Mouse (Mus musculus) midbrain, embryonic 11.5 days (tissue): Measurements from ENCODE around the gene Btbd2. TPM values are rescaled to one million over a fixed set of nuclear protein-coding genes. Genes with fewer than 3 reads are reported as not detected.

Source experiments
- ATAC-seq: fragments of 200-750 bp; cut with Nextera tagmentation; 2 replicates; pipeline ENCODE4 v1.8.0; 2017; ENCODE audit warnings: moderate TSS enrichment, moderate library complexity; ENCODE audit not compliant: low FRiP score
- DNase-seq: peaks from one replicate; pipeline ENCODE4 v3.0.0; 2015; ENCODE audit warnings: low spot score; ENCODE audit errors: missing footprints
- H3K27ac ChIP-seq: fragments of 300-500 bp; sonication (generic); 2 replicates; pipeline ENCODE4 v1.5.1; 2014; ENCODE audit warnings: low read depth, low read length
- H3K27me3 ChIP-seq: fragments of 300-500 bp; sonication (generic); 2 replicates; pipeline ENCODE4 v1.6.1; 2014; ENCODE audit warnings: mild to moderate bottlenecking, low read length, moderate library complexity, mixed read lengths; ENCODE audit not compliant: control insufficient read depth, insufficient read depth
- H3K36me3 ChIP-seq: fragments of 300-500 bp; sonication (generic); 2 replicates; pipeline ENCODE4 v1.6.1; 2014; ENCODE audit warnings: mild to moderate bottlenecking, low read length, moderate library complexity, mixed read lengths; ENCODE audit not compliant: control insufficient read depth, insufficient read depth
- H3K4me1 ChIP-seq: fragments of 300-500 bp; sonication (generic); 2 replicates; pipeline ENCODE4 v1.6.1; 2014; ENCODE audit warnings: low read length; ENCODE audit not compliant: control insufficient read depth, insufficient read depth
- H3K4me2 ChIP-seq: fragments of 300-500 bp; sonication (generic); 2 replicates; pipeline ENCODE4 v1.6.1; 2014; ENCODE audit warnings: mild to moderate bottlenecking, moderate library complexity
- H3K4me3 ChIP-seq: fragments of 300-500 bp; sonication (generic); 2 replicates; pipeline ENCODE4 v1.5.1; 2014; ENCODE audit warnings: low read depth, low read length
- H3K9ac ChIP-seq: fragments of 300-500 bp; sonication (generic); 2 replicates; pipeline ENCODE4 v1.6.1; 2014; ENCODE audit warnings: low read length
- H3K9me3 ChIP-seq: fragments of 300-500 bp; sonication (generic); 2 replicates; pipeline ENCODE4 v1.6.1; 2016; ENCODE audit warnings: low read length; ENCODE audit not compliant: control insufficient read depth
- WGBS: fragments of 180-500 bp; shearing (Covaris S2); extraction: QIAGEN DNeasy Blood & Tissue Kit; methylation state at CpG from one replicate; pipeline ENCODE4 v1.1.7; 2014; 5-methylcytosine and 5-hydroxymethylcytosine counted together
- polyA plus RNA-seq: library from polyadenylated mRNA; unstranded; fragments of >200 nt; fragmentation: Nextera tagmentation; extraction: Ambion mirVana; gene quantifications from 2 replicates; pipeline ENCODE4 v1.2.1, GENCODE M21; 2014

The Btbd2 gene
- polyA plus RNA-seq, 1 experiment from 2014 or later, result 51.7 TPM

DNA sequence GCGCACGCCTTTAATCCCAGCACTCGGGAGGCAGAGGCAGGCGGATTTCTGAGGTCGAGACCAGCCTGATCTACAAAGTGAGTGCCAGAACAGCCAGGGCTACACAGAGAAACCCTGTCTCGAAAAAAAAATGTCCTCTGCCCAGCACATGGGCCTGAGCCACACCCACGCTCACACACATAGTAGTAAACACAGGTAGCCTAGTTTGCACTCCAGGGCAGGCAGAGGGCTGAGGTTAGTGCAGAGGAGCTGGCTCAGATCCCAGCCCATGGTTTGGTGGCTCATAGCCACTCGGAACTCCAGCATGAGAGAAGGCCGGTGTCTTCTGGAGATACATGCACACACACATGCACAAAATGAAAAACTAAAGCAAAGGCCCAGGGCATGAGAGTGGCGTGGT lies 9.9 kb downstream of the Btbd2 start:
- Histone ChIP-seq H3K4me1 (no peaks in the 10 kb centered on the region), H3K9ac (no peak overlapping the region), H3K27me3 (no peaks in the 10 kb centered on the region), H3K36me3 (peaks cover 19% of the 10 kb centered on the region), H3K27ac (no peak overlapping the region), H3K4me3 (no peak overlapping the region), H3K4me2 (no peak overlapping the region), H3K9me3 (no peaks in the 10 kb centered on the region)
- 94% methylated on average over 10 of the region's 10 CpGs for WGBS
- ATAC-seq (no peak), DNase-seq (no peak)

DNA sequence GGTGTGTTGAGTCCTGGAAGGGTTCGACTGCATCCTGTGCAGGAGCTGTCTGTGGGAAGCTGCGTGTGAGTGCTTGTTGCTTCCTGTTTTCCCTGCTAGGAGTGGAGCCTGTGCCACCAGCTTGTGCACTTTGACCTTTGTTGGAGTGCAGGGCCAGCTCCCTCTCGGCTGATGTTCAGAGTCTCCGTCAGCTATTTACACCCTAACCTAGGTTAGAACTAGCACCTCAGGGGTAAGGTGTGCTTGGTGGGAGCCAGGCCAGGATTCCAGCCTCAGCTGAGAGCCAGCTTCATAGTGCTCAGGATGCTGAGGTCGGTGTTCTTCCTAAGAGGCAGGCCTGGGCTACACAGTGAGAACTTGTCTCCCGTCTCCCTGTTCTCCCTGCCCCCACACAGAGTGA lies 21.5 kb downstream of the Btbd2 start:
- Histone ChIP-seq H3K27me3 (no peaks in the 10 kb centered on the region), H3K36me3 (peaks cover 33% of the 10 kb centered on the region), H3K4me3 (no peak overlapping the region), H3K9me3 (no peaks in the 10 kb centered on the region), H3K27ac (no peak overlapping the region), H3K9ac (no peak overlapping the region), H3K4me1 (no peaks in the 10 kb centered on the region), H3K4me2 (no peak overlapping the region)
- DNase-seq (no peak), ATAC-seq (no peak)
- 87% methylated on average over 6 of the region's 6 CpGs for WGBS

DNA sequence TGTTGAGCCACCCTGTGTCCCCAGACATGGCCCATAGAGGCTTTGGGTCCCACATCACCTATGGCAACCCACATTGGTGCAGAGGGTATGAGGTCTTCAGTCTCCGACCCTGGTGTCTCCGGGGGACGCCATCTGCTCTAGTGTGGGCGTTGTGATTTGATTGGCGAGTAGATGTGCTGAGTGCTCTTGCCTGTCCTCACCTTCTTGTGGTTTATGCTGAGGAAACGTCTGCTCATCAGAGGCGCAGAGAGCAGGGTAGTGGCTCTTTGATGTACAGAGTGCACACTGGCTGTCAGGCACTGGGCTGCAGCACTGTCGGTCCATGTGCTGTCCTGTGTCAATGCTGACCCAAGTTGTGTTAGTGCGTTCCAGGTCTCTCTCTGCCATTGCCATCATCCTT lies 27.9 kb downstream of the Btbd2 start:
- H3K4me3 ChIP-seq, result no peak overlapping the region
- ATAC-seq (no peak), DNase-seq (no peak)
- H3K9ac ChIP-seq, result no peak overlapping the region
- WGBS, result 83% methylated on average over 9 of the region's 9 CpGs
- H3K27ac ChIP-seq, result no peak overlapping the region
- H3K27me3 ChIP-seq, result no peaks in the 10 kb centered on the region
- H3K9me3 ChIP-seq, result no peaks in the 10 kb centered on the region
- H3K36me3 ChIP-seq, result no peaks in the 10 kb centered on the region; the same call in 1 of the 2 replicates
- no peak overlapping the region for H3K4me2 ChIP-seq
- H3K4me1 ChIP-seq, result peaks cover 11% of the 10 kb centered on the region

DNA sequence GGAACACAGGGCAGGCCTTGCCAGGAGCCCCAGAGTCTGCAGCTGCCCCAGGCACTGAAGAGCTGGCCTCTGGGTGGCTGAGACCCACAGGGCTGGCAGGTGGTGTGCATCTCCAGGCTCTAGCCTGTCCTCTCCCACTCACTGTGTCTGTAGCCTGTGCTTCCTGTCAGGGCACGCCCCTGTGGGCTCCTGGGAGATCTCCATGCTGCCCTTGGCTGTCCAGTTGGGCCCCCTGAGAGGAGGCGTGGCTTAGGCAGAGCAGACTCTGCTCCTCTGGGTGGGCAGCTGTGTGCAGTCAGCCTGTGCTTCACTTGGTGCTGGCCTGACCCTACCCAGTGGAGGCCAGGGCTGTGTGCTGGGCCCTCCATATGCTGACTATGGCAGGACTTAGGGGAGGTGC lies 29.2 kb downstream of the Btbd2 start:
- no peak overlapping the region for H3K27ac ChIP-seq
- H3K36me3 ChIP-seq, result no peaks in the 10 kb centered on the region
- H3K9ac ChIP-seq, result 0 out of 2 replicates have a peak overlapping the region, but pooled peaks have one; percentile 12
- no peaks in the 10 kb centered on the region for H3K27me3 ChIP-seq
- WGBS, result 70% methylated on average over 2 of the region's 2 CpGs
- H3K9me3 ChIP-seq, result no peaks in the 10 kb centered on the region
- ATAC-seq (no peak), DNase-seq (no peak)
- peaks cover 19% of the 10 kb centered on the region for H3K4me1 ChIP-seq
- no peak overlapping the region for H3K4me2 ChIP-seq
- no peak overlapping the region for H3K4me3 ChIP-seq

DNA sequence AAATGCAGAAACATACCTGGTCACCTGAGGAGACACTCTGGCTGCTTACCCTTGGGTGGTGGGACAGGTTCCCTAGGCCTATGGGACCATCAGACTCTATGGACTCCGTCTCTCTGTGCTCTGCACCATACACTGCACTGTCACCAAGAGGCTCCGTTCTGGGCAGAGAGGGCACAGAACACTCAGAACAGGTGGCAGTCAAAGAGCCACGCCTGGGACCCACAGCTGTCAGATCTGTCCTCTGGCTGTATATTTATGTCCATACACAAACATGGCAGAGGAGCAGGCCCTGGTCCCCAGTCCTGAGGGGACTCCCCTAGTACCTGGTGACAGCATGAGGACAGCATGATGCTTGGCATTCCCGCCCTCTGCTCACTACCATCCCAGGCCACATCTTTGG lies 31.1 kb downstream of the Btbd2 start:
- 93% methylated on average over 4 of the region's 4 CpGs for WGBS
- no peak overlapping the region for H3K4me3 ChIP-seq
- no peak overlapping the region for H3K9ac ChIP-seq
- no peaks in the 10 kb centered on the region for H3K36me3 ChIP-seq
- H3K27ac ChIP-seq, result no peak overlapping the region
- no peaks in the 10 kb centered on the region for H3K9me3 ChIP-seq
- no peaks in the 10 kb centered on the region for H3K27me3 ChIP-seq
- ATAC-seq (no peak), DNase-seq (no peak)
- H3K4me2 ChIP-seq, result no peak overlapping the region
- peaks cover 25% of the 10 kb centered on the region for H3K4me1 ChIP-seq

DNA sequence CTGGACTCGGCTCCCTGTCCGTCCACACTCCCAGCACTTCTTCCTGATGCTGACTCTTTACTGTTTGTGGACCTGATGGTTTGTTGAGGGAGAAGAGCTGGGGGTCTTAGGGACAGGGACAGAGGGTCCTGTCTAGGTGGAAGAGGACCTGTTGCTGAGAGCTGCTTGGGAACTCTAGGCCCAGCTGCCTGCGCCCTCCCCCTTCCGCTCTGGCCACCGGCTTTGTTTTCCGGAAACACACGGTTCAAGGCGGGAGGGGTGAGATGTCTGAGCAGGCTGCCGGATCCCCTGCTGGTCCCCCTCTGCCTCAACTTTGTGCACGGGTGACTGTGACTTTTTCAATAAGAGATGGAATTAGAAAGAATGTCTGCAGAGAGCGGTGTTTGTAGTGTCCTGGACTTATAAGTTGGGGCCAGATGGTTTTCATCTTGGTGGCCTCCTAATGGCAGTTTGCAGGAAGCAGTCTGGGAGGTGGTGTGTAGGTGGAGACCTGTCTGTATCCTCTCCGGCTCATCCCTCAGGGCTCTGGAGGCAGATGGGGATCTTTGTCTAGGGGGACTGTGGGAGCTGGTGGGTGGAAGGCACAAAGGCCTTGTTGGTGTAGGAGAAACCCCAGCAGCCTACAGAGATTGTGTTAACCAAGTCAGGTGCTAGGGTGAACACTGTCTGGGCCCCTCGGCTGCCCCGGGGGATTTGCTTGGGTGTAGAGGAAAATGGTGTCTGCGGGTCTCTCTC lies 33.2 kb downstream of the Btbd2 start:
- no peaks in the 10 kb centered on the region for H3K36me3 ChIP-seq
- peak overlapping the region; percentile 90 for H3K4me3 ChIP-seq
- peak overlapping the region; percentile 98 for H3K4me2 ChIP-seq
- no peaks in the 10 kb centered on the region for H3K27me3 ChIP-seq
- peaks cover 25% of the 10 kb centered on the region for H3K4me1 ChIP-seq
- peak overlapping the region; percentile 90 for H3K9ac ChIP-seq
- DNase-seq, result peak; percentile 92
- ATAC-seq, result no peak
- WGBS, result 18% methylated on average over 15 of the region's 15 CpGs
- H3K9me3 ChIP-seq, result no peaks in the 10 kb centered on the region
- peak overlapping the region; percentile 57 for H3K27ac ChIP-seq

DNA sequence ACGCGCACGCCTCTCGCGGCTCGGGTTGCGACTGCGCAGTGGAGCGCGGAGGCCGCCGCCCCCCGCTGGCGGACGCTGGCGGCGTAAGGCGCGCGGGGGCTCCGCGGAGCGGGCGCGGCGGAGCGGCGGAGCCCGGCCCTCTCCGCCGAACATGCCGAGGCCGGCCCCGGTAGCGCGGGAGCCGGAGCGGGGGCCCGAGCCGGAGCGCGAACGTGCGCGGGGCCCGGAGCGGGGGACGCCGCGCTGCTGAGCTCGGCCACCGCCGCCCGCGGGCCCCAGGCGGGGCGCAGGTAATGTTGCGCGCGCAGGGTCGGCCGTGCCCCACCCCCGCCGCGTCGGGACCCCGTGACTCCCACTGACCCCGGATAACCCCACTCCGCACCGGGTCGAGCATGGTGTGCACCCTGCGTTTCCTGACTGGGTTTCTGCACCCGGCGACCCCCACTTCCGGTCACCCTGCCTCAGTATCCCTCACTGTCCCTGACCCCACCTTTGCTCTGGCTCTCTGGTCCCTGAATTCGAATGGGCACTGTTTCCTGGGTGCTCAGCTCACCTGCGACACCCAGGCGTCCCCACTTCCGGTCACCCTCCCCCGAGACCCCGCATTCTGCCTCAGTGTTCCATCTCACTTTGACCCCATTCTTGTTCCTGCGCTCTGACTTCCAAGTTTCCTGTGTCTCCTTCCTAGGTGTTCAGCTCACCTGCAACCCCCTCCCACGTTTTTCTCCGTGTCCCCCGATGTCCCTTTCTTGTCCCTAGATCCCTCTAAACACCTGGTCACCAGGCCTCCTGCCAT lies 34.0 kb downstream of the Btbd2 start, which contains the start of gene Csnk1g2:
Gene Csnk1g2, plus strand, starts transcription at position 178 of the 796 bp plus-strand sequence.
- peak within 1 kb of the TSS; percentile 90 for H3K9ac ChIP-seq
- peak within 1 kb of the TSS; percentile 90 for H3K4me3 ChIP-seq
- H3K36me3 ChIP-seq, result no peaks in the 10 kb centered on the region
- H3K27me3 ChIP-seq, result no peaks in the 10 kb centered on the region
- peak; percentile 88 for DNase-seq
- H3K9me3 ChIP-seq, result no peaks in the 10 kb centered on the region
- H3K4me1 ChIP-seq, result peaks cover 24% of the 10 kb centered on the region
- peak within 1 kb of the TSS; percentile 98 for H3K4me2 ChIP-seq
- ATAC-seq, result no peak; the same call in 1 of the 2 replicates
- peak within 1 kb of the TSS; percentile 93 for H3K27ac ChIP-seq
- WGBS, result under 1% methylated on average over 79 of the region's 85 CpGs

DNA sequence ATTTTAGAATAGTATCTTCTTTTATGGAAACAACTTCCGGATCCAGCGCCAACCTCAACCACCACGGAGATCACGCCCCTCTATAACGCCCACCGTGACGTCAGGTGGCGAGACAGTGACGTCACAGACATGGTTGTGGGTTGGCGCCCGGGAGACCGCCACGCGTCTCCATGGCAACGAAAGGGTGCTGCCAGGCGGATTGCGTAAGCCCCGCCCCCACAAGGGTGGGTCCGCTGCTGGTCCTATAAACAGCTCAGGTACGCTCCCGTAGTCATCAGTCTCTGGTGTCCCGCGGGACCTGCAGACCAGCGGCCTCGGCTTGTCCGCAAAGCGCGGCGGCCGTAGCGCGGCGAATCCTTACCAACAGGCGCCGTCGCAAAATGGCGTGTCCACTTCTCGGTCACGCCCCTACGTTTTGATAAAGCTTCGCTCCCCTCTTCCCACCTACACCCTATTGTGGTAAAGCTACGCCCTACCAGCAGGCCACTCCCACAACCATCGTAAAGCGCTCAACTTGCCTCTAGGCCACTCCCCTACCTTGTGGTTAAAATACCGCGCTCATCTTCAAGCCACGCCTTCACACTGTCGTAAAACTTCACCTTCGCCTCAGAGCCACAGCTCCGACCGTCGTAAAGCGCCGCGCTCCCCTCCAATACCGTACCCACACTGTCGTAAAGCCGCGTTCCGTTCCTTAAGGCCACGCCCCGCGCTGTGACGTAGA lies 34.8 kb downstream of the Btbd2 start:
- DNase-seq, result peak; percentile 100
- H3K9ac ChIP-seq, result peak overlapping the region; percentile 90
- no peaks in the 10 kb centered on the region for H3K36me3 ChIP-seq
- H3K4me2 ChIP-seq, result peak overlapping the region; percentile 98
- peak; percentile 96 for ATAC-seq
- 0% methylated on average over 64 of the region's 64 CpGs for WGBS
- peaks cover 20% of the 10 kb centered on the region for H3K4me1 ChIP-seq
- peak overlapping the region; percentile 93 for H3K27ac ChIP-seq
- no peaks in the 10 kb centered on the region for H3K27me3 ChIP-seq
- no peaks in the 10 kb centered on the region for H3K9me3 ChIP-seq
- H3K4me3 ChIP-seq, result peak overlapping the region; percentile 90

DNA sequence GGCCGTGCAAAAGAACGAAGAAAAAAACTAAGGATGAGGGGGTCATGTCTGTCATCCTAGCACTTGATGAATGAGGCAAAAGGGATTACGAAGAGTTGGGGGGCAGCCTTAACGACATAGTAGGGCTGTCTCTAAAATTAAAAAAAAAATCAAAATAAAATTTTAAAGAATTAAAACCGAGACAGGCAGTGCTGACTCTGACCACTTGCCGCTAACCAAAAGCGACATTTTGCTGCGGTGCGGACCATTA lies 35.3 kb downstream of the Btbd2 start:
- DNase-seq, result peak; percentile 85
- Histone ChIP-seq H3K4me1 (peaks cover 20% of the 10 kb centered on the region), H3K27ac (peak overlapping the region; percentile 93), H3K9ac (peak overlapping the region; percentile 59), H3K36me3 (no peaks in the 10 kb centered on the region), H3K27me3 (no peaks in the 10 kb centered on the region), H3K4me3 (peak overlapping the region; percentile 90), H3K4me2 (peak overlapping the region; percentile 72), H3K9me3 (no peaks in the 10 kb centered on the region)
- ATAC-seq, result peak; percentile 0; the same call in 1 of the 2 replicates
- 5% methylated on average over 9 of the region's 9 CpGs for WGBS
